Mouse (Mus musculus) cerebellum, adult 2 months (tissue): ENCODE measurements around the gene Ggps1.

ENCODE experiments used
- CTCF ChIP-seq: fragments of 200-500 bp; IDR thresholded peaks from 2 replicates; pipeline ENCODE4 v1.5.1; 2011; ENCODE audit warnings: low read depth, mild to moderate bottlenecking, control low read depth, low read length, moderate library complexity, borderline replicate concordance; ENCODE audit not compliant: insufficient read depth
- POLR2A ChIP-seq: fragments of 200-500 bp; IDR thresholded peaks from 2 replicates; pipeline ENCODE4 v1.6.1; 2011; ENCODE audit warnings: low read length, control low read depth, borderline replicate concordance; ENCODE audit not compliant: insufficient read depth

GRCm38 (mm10) chr13:14018852-14019251 lies 44.4 kb downstream of the Ggps1 start:
- no peak for TF ChIP-seq POLR2A
- TF ChIP-seq CTCF, result no peak
